Mouse (Mus musculus) forebrain, embryonic 11.5 days (tissue): ENCODE data around the gene Hoxb6. TPM values are rescaled to one million over a fixed set of nuclear protein-coding genes. Genes with fewer than 3 reads are reported as not detected.

Experiments
- ATAC-seq: fragments of 200-750 bp; cut with Nextera tagmentation; replicated peaks from 2 replicates; pipeline ENCODE4 v1.8.0; 2017; ENCODE audit warnings: moderate TSS enrichment; ENCODE audit not compliant: low FRiP score
- DNase-seq: peaks from one replicate; pipeline ENCODE4 v3.0.0-alpha.2; 2017; ENCODE audit warnings: low spot score
- H3K27ac ChIP-seq: fragments of 300-500 bp; sonication (generic); 2 replicates; pipeline ENCODE4 v1.5.1; 2014; ENCODE audit warnings: low read depth, low read length
- H3K27me3 ChIP-seq: fragments of 300-500 bp; sonication (generic); 2 replicates; pipeline ENCODE4 v1.6.1; 2014; ENCODE audit warnings: mild to moderate bottlenecking, low read length, mixed read lengths; ENCODE audit not compliant: control insufficient read depth, insufficient read depth
- H3K36me3 ChIP-seq: fragments of 300-500 bp; sonication (generic); 2 replicates; pipeline ENCODE4 v1.6.1; 2014; ENCODE audit warnings: mild to moderate bottlenecking, low read length, moderate library complexity, mixed read lengths; ENCODE audit not compliant: control insufficient read depth, insufficient read depth
- H3K4me1 ChIP-seq: fragments of 300-500 bp; sonication (generic); replicated peaks from 2 replicates; pipeline ENCODE4 v1.6.1; 2014; ENCODE audit warnings: low read length, mixed read lengths; ENCODE audit not compliant: control insufficient read depth, insufficient read depth
- H3K4me2 ChIP-seq: fragments of 300-500 bp; sonication (generic); 2 replicates; pipeline ENCODE4 v1.6.1; 2014; ENCODE audit warnings: low read depth, mild to moderate bottlenecking, low read length, moderate library complexity, mixed read lengths; ENCODE audit not compliant: severe bottlenecking
- H3K4me3 ChIP-seq: fragments of 300-500 bp; sonication (generic); 2 replicates; pipeline ENCODE4 v1.5.1; 2014; ENCODE audit warnings: low read depth, low read length
- H3K9ac ChIP-seq: fragments of 300-500 bp; sonication (generic); 2 replicates; pipeline ENCODE4 v1.6.1; 2014; ENCODE audit warnings: low read length
- H3K9me3 ChIP-seq: fragments of 300-500 bp; sonication (generic); 2 replicates; pipeline ENCODE4 v1.6.1; 2016; ENCODE audit warnings: low read length, mixed read lengths; ENCODE audit not compliant: control insufficient read depth
- WGBS: fragments of 180-500 bp; shearing (Covaris S2); extraction: QIAGEN DNeasy Blood & Tissue Kit; methylation state at CpG from one replicate; pipeline ENCODE4 v1.1.7; 2014; 5-methylcytosine and 5-hydroxymethylcytosine counted together
- polyA plus RNA-seq: library from polyadenylated mRNA; unstranded; fragments of >200 nt; fragmentation: Nextera tagmentation; extraction: Ambion mirVana; gene quantifications from 2 replicates; pipeline ENCODE4 v1.2.1, GENCODE M21; 2014

Hoxb6 gene
- polyA plus RNA-seq, 1 experiment from 2014 or later: not detected

DNA sequence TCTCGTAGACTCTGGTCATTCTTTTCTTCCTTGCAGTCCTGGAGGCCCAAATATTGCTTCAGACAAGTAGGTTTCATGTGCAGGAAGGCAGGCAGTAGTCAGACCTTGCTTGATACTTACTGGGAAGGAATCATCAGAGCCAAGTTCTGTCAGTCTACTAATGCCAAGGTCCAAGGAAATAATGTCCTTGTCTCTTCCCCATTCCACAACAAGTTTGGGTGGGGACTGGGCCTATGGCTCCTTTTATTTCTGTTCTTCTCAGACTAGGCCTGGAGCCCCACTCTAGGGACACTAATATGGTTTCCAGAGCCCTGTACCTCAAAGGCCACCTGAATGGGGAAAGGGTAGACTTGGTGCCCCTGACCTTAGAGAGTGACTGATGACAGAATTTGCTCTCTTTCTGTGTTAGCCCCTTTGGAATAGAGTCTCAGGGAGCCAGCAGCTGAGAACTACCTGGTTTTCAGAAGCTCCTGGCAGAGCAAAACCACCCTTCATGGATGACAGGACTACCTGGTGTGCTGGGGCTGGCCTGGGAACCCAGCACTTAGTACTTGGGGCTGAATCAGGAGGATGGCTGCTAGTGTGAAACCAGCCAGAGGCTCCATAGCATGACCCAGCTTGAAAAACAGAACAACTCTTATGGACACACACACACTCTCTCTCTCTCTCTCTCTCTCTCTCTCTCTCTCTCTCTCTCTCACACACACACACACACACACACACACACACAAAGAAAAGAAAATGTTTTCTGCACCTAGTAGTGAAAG is 3.6 kb upstream of the Hoxb6 start:
- Histone ChIP-seq H3K9ac (no peak overlapping the region), H3K9me3 (no peaks in the 10 kb centered on the region)

DNA sequence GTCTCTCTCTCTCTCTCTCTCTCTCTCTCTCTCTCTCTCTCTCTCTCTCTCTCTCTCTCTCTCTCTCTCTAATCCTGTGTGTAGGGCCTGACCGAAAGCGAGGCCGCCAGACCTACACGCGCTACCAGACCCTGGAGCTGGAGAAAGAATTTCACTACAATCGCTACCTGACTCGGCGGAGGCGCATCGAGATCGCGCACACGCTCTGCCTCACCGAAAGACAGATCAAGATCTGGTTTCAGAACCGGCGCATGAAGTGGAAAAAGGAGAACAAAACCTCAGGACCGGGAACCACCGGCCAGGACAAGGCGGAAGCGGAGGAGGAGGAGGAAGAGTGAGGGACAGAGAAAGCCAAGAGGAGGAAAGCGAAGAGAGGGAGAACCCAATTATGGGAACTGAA is 3.0 kb upstream of the Hoxb6 start:
- Histone ChIP-seq H3K36me3 (no peaks in the 10 kb centered on the region), H3K4me2 (no peak overlapping the region), H3K9me3 (no peaks in the 10 kb centered on the region), H3K9ac (no peak overlapping the region), H3K27ac (no peak overlapping the region), H3K4me3 (no peak overlapping the region), H3K4me1 (no peaks in the 10 kb centered on the region; the same call in 1 of the 2 replicates), H3K27me3 (peaks cover 96% of the 10 kb centered on the region)
- 1% methylated on average over 21 of the region's 21 CpGs for WGBS
- no peak for ATAC-seq
- DNase-seq: no peak

More for the DNA sequence above, 3.6 kb upstream of the Hoxb6 start:
- peaks cover 96% of the 10 kb centered on the region for H3K27me3 ChIP-seq
- WGBS: 11% methylated on average over 1 of the region's 1 CpGs
- no peak overlapping the region for H3K4me3 ChIP-seq
- DNase-seq (no peak), ATAC-seq (no peak)
- H3K4me1 ChIP-seq: no peaks in the 10 kb centered on the region; the same call in 1 of the 2 replicates
- no peaks in the 10 kb centered on the region for H3K36me3 ChIP-seq
- no peak overlapping the region for H3K27ac ChIP-seq
- no peak overlapping the region for H3K4me2 ChIP-seq

DNA sequence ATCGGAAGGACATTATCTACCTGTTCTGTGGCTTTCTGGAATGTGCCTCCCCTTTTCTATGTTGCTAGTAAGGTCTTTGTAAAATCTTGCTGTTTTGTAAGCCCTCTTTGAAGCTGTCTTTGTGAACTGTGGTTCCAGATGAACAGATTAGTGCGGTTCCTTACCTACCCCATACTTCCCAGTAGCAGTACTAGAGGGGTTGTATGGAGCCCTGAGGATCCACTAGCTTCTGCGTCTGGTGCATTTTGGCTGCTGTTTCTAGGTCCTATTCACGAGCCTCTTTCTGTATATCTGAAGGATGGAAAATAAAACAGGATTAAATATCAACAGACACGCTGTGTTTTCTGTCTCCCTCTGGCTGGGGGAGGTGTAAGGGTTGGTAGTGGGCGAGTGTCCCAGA is 2.4 kb upstream of the Hoxb6 start:
- DNase-seq (no peak), ATAC-seq (no peak)
- Histone ChIP-seq H3K9ac (no peak overlapping the region), H3K4me2 (no peak overlapping the region), H3K27me3 (peaks cover 96% of the 10 kb centered on the region), H3K4me1 (no peaks in the 10 kb centered on the region; the same call in 1 of the 2 replicates), H3K27ac (no peak overlapping the region), H3K4me3 (no peak overlapping the region), H3K9me3 (no peaks in the 10 kb centered on the region), H3K36me3 (no peaks in the 10 kb centered on the region)
- WGBS: 7% methylated on average over 6 of the region's 6 CpGs

DNA sequence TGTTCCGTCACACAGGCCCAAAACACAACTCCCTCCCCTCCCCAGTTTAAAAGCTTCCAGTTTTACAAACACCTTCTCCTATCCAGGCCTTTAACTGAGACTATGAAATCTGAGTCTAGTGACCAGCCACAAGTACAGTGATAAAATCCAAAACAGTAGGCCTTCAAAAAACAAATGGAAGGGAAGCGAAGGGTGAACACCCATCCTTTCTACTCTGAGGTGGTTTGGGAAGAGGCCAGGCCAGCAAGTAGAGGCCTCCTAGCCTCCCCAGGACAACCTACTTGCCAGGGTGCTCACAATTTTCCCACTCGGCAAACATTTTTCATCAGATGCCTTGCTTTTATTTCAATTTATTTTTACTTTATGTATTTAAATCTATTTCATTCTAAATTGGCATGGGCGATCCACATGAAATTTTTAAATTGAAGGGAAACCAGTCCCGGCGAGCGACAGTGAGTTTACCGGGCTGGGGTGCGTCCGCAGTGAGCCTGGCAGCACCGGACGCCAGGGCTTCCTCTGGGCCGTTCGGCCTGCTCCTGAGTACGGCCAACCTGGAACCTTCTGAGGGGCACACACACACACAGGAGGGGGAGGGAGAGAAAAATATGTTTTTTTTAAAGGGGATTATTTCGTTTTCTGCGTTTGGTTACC is 1.4 kb upstream of the Hoxb6 start:
- Histone ChIP-seq H3K9ac (no peak overlapping the region), H3K27me3 (peaks cover 97% of the 10 kb centered on the region), H3K4me1 (no peaks in the 10 kb centered on the region; the same call in 1 of the 2 replicates), H3K4me3 (no peak overlapping the region), H3K4me2 (no peak overlapping the region), H3K9me3 (no peaks in the 10 kb centered on the region), H3K36me3 (no peaks in the 10 kb centered on the region), H3K27ac (no peak overlapping the region)
- ATAC-seq (no peak), DNase-seq (no peak)
- 2% methylated on average over 17 of the region's 17 CpGs for WGBS

DNA sequence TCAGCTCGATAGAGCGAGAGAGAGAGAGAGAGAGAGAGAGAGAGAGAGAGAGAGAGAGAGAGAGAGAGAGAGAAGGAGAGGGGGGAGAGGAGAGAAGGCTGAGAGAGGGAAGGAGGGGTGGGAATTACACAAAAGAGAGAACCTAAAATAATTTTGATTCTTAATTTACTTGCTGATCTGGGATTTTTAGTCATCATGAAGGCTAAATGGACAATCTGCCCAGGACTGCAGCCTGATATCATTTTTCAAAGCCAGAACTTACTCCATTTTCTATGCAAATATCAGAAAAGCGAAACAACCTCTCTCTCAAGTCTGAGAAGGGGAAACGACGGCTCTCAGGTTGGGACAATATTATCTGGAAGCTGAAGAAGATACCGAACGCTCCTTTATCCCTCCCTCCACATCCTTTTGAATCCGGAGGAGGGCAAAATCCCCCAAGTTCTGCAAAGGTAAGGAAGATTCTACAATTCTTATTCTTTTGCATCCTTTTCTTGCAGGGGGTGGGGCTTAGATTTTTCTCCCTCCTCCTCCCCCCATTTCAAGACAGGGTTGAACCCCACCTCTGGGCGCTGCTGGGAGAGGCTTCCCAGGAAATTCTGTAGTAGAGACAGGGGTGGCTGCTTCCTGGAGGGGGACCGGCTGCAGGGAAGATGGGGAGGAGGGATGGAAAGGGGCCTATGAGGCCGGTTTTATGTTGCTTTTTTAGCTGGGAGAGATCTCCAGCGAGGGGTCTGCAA is 457 bp downstream of the Hoxb6 start:
- no peak for DNase-seq
- Histone ChIP-seq H3K27ac (no peak overlapping the region), H3K4me2 (no peak overlapping the region), H3K36me3 (no peaks in the 10 kb centered on the region), H3K4me1 (no peaks in the 10 kb centered on the region), H3K4me3 (no peak overlapping the region), H3K27me3 (peaks cover 97% of the 10 kb centered on the region), H3K9me3 (no peaks in the 10 kb centered on the region), H3K9ac (no peak overlapping the region)
- no peak for ATAC-seq
- under 1% methylated on average over 12 of the region's 12 CpGs for WGBS

DNA sequence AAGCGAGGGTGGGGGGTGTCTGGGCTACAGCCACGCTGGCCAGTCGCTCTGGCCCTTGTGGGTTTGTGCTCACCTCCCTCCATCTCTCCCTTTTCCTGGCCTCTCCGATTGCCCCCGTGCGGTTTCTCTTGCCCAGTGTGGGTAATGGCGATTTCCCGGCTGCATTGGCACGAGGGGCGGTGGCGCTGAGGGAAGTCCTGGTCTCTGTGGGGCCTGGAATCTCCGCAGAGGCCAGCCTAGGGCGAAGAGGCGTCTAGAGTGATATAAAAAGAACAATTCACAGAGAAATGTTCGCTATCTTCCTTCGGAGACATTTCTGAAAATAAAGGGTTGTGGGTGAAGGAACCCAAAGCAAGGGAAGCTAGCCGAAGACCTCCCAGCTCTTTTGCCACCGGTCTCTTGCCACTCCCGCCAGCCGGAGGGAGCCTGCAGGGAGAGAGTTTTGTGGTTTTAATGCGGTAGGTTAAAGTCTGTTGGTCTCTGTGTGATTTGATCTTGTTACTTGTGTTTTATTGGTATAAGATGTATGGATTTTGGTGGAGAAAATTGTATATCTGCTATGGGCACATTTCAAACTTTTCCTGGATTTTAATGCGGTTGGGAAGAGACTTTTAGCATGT is 1.1 kb downstream of the Hoxb6 start:
- no peak for ATAC-seq
- WGBS: under 1% methylated on average over 22 of the region's 22 CpGs
- Histone ChIP-seq H3K9me3 (no peaks in the 10 kb centered on the region), H3K4me1 (no peaks in the 10 kb centered on the region), H3K9ac (no peak overlapping the region), H3K36me3 (no peaks in the 10 kb centered on the region), H3K27ac (no peak overlapping the region), H3K4me2 (no peak overlapping the region), H3K4me3 (no peak overlapping the region), H3K27me3 (peaks cover 97% of the 10 kb centered on the region)
- no peak for DNase-seq

DNA sequence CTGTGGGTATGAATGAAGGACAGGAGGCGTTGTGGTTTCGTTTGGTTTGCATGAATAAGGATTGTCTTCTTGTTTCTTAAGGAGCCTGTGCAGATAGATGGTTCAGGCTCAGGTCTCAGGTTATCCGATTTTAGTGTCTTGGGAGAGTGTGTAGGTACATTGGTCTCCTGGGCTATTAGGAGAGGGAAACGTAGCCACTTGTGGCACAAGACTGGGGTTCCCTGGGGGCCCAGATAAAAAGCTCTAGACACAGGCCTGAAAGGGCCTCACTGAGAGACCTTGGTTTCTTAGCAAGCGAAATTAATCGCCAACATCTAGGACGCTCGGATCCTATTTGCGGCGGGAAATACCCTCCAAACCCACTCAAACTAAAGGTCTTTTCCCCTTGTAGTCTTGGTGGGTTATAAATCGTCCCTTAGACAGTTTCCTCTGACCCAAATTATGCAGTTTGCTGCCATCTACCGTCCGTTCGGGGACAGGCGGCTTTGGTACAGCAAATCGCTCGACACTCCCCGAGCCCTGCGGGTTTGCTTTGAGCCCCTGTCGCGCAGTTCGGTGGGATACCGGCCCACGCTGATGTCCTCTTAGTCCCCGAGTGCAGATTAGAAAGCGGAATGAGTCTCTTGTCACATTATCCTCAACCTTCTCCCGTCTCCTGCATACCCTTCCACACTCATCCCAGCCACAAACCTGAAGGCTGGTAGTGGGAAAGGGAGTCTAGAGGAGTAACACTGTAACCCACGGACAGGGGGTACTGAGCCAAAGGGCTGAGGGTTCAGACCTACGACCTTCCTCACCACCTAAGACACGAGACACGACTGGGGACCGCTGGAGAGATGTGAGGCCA is 2.2 kb downstream of the Hoxb6 start:
- Histone ChIP-seq H3K4me3 (no peak overlapping the region), H3K4me1 (no peaks in the 10 kb centered on the region), H3K27ac (no peak overlapping the region), H3K9me3 (no peaks in the 10 kb centered on the region), H3K27me3 (peaks cover 97% of the 10 kb centered on the region), H3K9ac (no peak overlapping the region), H3K4me2 (no peak overlapping the region), H3K36me3 (no peaks in the 10 kb centered on the region)
- WGBS: under 1% methylated on average over 32 of the region's 32 CpGs
- peak; percentile 89 for DNase-seq
- ATAC-seq: no peak
